Mouse (Mus musculus): ENCODE measurements around the gene Ccser1.
"Not testable (repeated sequence)": the region's sequence is repeated elsewhere in the genome, so short reads cannot be mapped to it uniquely, and the experiment has no call there.

The Ccser1 gene

GRCm38 (mm10) chr6:61223563-61223962, 43.4 kb downstream of the Ccser1 start:
- DNase-seq (ENCODE audit: low spot score): no peak

DNA sequence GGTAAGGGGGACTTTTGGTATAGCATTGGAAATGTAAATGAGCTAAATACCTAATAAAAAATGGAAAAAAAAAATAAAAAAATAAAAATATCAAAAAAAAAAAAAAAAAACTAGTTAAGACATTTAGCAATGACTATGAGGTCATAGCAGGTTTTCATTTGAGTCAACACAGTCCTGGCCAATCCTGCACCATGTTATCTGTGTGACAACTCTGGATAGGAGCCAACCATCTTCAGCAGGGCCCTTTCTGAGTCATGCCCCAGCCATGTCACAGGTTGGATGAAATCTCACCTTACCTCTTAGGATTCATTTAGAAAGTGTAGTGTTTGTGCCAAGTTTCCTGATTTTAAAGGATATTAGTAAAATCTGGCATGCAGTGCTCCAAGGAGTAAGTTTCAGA, 45.2 kb downstream of the Ccser1 start:
- no peak for DNase-seq (ENCODE audit: low spot score)

DNA sequence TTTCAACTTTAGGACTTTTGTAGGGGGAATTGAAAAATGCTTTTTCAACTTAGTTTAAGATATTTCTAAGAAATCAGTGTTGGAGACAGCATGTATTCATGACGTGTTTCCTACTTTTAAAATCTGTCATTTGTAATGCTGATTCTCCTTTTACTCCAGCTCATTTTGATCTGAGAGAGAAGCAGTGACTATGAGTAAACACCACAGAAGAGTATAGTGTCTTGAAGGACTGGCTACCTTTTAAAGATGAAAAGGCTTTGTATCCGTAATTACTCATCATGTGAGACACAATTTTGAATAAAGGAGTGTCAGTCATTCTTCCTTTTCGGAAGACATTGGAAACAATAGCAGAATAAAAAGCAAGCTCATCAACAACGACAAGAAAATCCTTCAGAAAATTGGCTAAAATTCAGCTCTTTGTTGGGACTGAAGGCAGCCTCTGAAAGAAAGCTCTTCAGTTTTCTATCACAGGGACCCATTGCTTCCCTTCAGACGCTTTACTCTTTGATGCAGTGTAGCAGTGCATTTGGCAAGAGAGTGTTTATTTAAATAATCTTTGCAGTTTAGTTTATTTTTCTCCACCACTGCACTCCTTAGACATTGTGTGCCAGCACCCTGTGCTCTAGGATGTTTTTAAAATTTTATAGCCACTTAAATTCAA, 50.1 kb downstream of the Ccser1 start:
- no peak for DNase-seq (ENCODE audit: low spot score)

DNA sequence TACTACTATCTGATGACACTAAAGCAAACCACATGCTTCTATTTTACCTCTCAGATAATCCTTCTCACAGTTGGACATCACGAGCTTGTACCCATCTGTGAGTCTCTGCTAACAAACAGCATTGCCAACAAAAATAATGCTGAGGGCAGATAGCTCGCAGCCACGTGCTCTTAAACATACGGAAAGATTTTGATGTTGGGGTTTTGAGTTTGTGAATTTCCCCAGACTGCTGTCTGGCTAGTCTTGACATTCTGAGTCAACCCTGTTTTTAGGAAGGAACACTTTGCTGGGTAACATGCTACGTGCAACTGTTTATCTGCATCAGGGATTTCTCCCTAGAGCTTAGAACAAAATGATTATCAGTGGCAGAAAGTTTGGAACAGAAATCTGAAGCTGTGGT, 52.9 kb downstream of the Ccser1 start:
- no peak for DNase-seq (ENCODE audit: low spot score)

DNA sequence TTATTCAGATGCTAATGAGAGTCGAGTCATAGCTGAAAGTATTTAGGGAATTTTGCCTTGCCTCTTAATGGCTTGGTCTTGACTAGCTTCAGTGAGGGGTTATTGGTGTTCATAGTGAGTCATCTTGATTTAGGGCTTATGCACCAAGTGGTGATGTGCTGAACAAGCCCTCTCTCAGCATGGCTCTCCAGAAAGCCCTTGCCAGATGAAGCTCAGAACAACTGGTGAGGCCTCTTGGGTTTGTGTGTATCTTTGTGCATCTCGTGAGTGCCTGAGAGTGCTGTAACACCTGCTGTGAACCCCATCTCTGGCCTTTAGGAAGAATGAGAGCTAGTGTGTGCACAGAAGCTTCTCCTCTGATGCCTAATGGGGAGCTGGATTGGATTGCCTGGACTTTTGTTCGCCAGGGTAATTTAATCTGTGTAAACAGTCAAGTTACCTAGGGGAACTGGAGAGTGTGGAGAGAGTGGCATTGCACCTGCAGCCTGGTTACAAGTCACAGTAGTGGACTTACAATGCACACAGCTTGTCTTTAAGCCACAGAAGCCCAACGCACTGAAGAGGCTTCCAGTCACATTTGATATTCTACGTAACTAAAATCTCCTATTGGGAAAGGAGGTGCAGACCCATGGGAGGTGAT, 53.5 kb downstream of the Ccser1 start:
- DNase-seq (ENCODE audit: low spot score): no peak

GRCm38 (mm10) chr6:61240618-61241017, 60.5 kb downstream of the Ccser1 start:
- no peak for DNase-seq (ENCODE audit: low spot score)

- DNase-seq (ENCODE audit: low spot score): no peak
Measured at GRCm38 (mm10) chr6:61242556-61242955, 62.4 kb downstream of the Ccser1 start.

GRCm38 (mm10) chr6:61246523-61246922, 66.4 kb downstream of the Ccser1 start:
- no peak for DNase-seq (ENCODE audit: low spot score)

- DNase-seq (ENCODE audit: low spot score): no peak
Measured at GRCm38 (mm10) chr6:61247842-61248472, 67.8 kb downstream of the Ccser1 start.

DNA sequence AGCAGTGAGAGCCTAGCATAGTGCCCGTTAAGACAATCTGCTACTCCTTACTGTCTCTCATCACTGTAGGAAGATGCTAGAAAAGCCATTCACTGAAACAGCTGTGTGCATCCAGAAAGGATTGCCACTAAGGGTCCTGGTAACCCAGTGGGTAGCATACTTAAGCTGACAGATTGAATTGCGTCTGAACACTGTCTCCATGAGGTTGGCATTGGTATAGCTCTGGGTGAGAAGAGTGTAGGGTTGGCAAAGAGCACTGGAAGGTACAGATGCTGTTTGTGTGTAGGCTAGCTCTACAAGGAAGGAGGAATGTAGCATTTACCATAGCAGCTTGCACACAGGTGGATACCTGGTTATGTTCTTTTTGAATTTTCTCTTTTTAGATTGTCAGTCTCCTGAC, 68.6 kb downstream of the Ccser1 start:
- DNase-seq (ENCODE audit: low spot score): no peak

DNA sequence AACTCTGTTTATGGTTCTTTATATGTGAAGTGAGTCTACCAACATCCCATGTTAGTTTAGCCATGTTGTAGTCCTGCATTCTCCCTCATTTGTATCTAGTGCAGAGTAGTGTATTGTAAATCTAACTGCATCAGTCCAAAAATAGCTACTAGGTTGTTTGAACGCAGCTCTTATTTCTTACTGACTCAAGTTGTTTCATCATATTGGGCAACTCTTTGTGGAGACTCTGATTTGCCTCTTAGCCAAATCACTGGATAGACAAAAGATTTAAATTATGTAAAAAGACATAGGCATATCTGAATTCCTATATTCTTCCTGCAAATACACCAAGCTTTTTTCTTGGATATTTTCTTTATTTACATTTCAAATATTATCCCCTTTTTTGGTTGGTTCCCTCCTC, 71.1 kb downstream of the Ccser1 start:
- no peak for DNase-seq (ENCODE audit: low spot score)

GRCm38 (mm10) chr6:61252912-61253311, 72.8 kb downstream of the Ccser1 start:
- DNase-seq (ENCODE audit: low spot score): no peak

DNA sequence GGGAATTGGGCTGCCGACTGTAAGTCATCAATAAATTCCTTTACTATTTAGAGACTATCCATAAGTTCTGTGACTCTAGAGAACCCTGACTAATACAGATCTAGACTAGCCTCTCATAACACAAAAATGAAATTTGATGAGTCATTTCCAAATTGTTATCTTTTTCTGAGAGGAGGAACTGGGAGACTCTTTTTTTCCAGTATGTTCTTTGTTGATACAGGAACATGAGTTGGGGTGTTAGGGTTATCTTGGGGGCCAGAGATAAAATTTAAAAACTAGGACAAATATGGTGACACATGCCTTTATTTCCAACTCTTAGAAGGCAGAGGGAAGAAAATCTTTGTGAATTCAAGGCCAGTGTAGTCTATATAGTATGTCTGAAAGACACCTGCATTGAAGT, 75.8 kb downstream of the Ccser1 start:
- DNase-seq (ENCODE audit: low spot score): not testable (repeated sequence)

GRCm38 (mm10) chr6:61258847-61259634, 78.9 kb downstream of the Ccser1 start:
- no peak for DNase-seq (ENCODE audit: low spot score)

GRCm38 (mm10) chr6:61261381-61261780, 81.3 kb downstream of the Ccser1 start:
- no peak for DNase-seq (ENCODE audit: low spot score)

GRCm38 (mm10) chr6:61262448-61262847, 82.3 kb downstream of the Ccser1 start:
- no peak for DNase-seq (ENCODE audit: low spot score)

DNA sequence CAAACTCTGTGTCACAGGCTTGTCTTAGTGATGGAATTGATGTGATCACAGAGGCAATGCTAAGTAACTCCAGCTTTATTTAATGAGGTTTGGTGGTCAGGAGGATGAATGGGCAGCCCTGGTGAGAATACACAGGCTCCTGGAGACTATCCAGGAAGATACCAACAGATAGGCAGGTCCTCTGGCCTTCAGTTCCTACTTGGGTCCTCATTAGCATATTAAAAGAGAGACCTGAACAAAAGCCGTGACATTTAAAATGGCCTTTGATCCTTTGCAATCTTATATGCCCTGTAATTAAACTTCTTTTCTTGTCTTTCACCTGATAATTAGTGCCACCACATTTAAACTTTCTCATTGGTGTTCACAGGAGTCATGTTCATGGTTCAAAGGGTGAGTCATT, 83.2 kb downstream of the Ccser1 start:
- no peak for DNase-seq (ENCODE audit: low spot score)

GRCm38 (mm10) chr6:61271033-61271432, 90.9 kb downstream of the Ccser1 start:
- no peak for DNase-seq (ENCODE audit: low spot score)

GRCm38 (mm10) chr6:61273430-61273829, 93.3 kb downstream of the Ccser1 start:
- no peak for DNase-seq (ENCODE audit: low spot score)

- no peak for DNase-seq (ENCODE audit: low spot score)
Measured at GRCm38 (mm10) chr6:61279506-61279905, 99.4 kb downstream of the Ccser1 start.

DNA sequence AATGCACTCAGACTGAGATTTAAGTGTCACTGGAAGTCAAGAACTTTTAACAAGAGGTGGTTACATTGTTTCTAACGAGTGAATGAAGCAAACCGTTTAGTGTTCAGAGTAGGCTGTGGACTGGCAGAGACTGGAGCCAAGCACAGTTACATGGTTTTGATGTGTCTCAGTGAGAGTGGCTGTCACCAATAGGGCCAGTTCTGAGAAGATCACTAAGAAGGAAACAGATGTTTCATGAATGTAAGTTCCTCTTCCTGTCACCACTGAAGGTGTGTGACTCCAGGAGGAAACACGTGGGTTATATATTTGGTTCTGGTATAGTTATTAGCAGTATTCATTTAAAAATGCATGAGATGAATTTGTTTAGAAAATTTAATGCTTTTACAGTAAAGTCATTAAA, 112.8 kb downstream of the Ccser1 start:
- no peak for DNase-seq (ENCODE audit: low spot score)

DNA sequence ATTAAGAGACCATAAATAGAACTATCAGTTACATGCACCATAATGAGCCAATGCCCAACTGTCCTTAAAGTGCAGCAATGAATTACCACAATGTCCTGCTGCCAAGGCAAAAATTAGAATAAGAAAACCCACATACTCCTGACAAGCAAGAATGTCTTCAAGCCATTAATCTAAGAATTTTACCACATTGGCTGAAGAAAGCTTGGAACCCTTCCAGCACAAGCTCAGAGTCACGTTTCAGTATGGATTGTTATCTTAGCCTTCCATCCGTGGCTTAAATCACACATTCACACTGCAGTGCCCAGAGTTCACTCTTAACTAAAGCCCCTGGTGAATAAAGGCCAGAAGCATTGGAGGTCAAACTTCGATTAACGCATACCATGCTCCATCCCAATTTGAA, 115.4 kb downstream of the Ccser1 start:
- DNase-seq (ENCODE audit: low spot score): no peak

Data from urinary bladder, postnatal 10 days (tissue).